Mouse (Mus musculus) kidney, adult 8-10 months (tissue): ENCODE data around the gene Map3k15.

Source experiments
- DNase-seq, 2 experiments: peaks; one replicate each; pipeline ENCODE4 v3.0.0; 2022

Gene Map3k15

GRCm38 (mm10) chrX:159988002-159988960, at the start of gene Map3k15:
TSS of gene Map3k15 (plus strand) at chrX:159988433.
- peak; percentile 66 to 76 for DNase-seq

GRCm38 (mm10) chrX:159942569-159942968, 45.7 kb upstream of the Map3k15 start:
- no peak for DNase-seq

DNA sequence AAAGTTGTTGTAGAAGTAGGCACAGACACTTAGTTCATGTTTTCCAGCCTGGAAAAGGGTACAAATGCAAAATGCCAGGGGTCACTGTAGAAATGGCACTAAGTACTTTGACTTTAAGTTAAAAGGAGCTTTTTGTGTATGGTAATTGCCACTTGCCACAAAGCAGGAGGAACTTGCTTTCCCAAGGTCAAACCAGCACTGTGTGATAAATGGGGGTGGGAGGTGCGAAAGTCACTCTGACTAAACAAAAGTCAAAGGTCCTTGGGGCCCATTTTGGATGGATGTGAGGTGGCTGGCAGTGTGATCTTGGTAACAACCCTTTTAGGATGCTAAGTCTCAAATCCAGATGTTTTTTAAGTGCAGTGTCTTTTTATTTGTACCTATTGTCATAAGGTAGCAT, 44.6 kb upstream of the Map3k15 start:
- no peak for DNase-seq

GRCm38 (mm10) chrX:159953546-159954429, 34.4 kb upstream of the Map3k15 start:
- DNase-seq, result no peak

DNA sequence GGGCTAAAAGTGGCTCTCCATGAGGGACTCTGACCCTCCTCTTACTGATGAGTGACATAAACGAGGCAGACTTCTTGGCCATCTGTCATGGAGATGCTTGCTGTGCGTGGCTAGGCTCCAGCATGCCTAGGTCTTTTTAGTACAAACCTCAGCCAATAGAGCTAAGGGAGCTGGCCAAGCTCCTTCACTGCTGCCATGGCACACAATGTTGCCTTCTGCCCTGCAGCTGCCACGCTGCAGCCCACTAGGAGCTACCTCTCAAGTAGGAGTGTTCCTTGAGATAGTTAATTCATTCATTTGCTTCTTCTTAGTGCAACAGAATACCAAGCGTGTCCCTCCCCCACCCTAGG, 33.8 kb upstream of the Map3k15 start:
- DNase-seq, result no peak

DNA sequence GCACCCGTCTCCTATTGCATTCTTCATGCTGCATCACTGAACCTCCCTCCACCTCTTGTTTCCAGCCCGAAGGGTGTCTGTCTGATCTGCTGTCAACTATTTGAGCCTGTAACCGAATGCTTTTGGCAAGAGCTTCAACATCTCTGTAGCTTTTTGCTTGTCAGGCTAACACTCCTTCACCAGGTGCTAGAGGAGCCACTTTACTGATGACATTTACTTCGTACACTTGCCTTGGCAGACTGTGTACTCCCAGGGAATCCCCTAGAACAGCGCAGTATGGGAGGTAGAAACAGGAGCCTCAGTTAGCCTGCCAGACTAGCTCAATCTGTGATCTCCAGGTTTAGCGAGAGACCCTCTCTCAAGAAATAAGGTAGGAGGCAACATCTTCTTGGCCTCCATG, 32.8 kb upstream of the Map3k15 start:
- DNase-seq, result no peak

GRCm38 (mm10) chrX:159961385-159961784, 26.8 kb upstream of the Map3k15 start:
- no peak for DNase-seq

GRCm38 (mm10) chrX:159963273-159963672, 25.0 kb upstream of the Map3k15 start:
- DNase-seq, result peak; percentile 45 to 62

GRCm38 (mm10) chrX:159963925-159964324, 24.3 kb upstream of the Map3k15 start:
- no peak for DNase-seq

DNA sequence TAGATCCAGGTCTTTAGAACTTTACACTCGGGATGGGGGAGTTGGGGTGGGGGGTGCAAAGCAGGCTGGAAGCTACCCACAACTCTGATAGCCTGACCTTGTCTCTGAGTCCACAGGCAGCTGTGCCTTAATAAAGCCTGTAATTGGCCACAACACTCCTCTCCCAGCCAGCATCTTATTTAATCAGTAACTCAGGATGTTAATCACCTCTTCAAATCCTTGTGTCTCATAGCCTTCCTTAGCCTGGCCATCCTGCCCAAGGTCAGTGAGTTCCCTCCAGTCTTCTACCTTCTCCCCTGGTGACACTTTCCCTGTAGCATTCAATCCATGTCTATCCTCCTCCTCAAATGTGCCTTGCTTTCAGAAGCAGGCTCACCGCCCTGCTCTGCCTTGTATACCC, 19.2 kb upstream of the Map3k15 start:
- peak; percentile 27 to 48 for DNase-seq

- peak; percentile 52 to 58 for DNase-seq
These were observed 17.0 kb upstream of the Map3k15 start for GRCm38 (mm10) chrX:159971091-159971779.

GRCm38 (mm10) chrX:159973730-159974129, 14.5 kb upstream of the Map3k15 start:
- DNase-seq, result peak; percentile 11 to 41

GRCm38 (mm10) chrX:159976243-159976642, 12.0 kb upstream of the Map3k15 start:
- DNase-seq, result no peak

DNA sequence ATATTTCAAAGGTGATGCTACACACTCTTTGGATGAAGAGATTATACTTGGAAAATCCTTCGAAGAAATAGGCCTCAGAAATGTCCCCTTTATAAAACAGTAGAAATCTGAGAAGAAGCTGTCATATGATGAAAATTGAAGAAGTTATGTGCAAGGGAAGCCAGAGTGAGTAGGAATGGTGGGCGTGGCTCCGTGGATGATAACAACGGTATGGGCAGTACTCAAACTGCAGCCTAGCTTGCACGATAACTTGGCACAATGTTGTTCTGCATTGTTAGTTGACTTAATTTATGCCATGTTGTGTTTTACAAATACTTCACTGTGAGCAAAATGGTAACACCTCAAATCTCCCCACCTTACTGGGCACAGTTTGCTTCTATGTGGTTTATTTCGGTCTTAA, 7.6 kb downstream of the Map3k15 start:
- no peak for DNase-seq

GRCm38 (mm10) chrX:160053306-160053705, 65.1 kb downstream of the Map3k15 start:
- peak; percentile 43 for DNase-seq

GRCm38 (mm10) chrX:160054643-160055042, 66.4 kb downstream of the Map3k15 start:
- DNase-seq, result peak; percentile 46 to 52

GRCm38 (mm10) chrX:160091973-160092372, 103.7 kb downstream of the Map3k15 start:
- no peak for DNase-seq

GRCm38 (mm10) chrX:160107817-160108216, 119.6 kb downstream of the Map3k15 start:
- DNase-seq, result no peak

DNA sequence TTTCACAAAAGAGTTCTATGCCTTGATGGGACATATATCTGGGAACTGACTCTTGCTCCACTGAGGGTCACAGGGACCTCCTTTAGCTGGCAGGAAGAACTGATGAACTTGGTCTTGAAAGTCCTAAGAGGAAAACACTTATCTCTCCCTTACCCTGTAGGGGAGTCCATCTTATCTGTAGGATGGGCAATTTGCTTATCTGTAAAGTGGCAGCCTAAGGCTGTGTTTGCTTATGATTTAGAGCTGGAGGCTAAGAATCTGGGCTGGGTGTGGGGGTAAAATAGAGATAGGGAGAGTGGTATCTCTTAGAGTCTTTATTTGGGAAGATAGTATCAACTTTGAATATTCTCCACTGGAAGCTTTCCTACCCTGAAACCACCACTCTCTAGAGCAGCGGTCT, 125.5 kb downstream of the Map3k15 start:
- DNase-seq, result no peak

GRCm38 (mm10) chrX:160116074-160116473, 127.8 kb downstream of the Map3k15 start:
- no peak for DNase-seq

- DNase-seq, result peak; percentile 23 to 26
These were observed 128.4 kb downstream of the Map3k15 start for GRCm38 (mm10) chrX:160116658-160117057.

- no peak for DNase-seq
These were observed 146.1 kb downstream of the Map3k15 start for GRCm38 (mm10) chrX:160134136-160134843.
